Mouse (Mus musculus): Measurements from ENCODE around the gene Paxx. TPM values are rescaled to one million over a fixed set of nuclear protein-coding genes. Genes with fewer than 3 reads are reported as not detected.

Paxx gene
- total and polyA plus RNA-seq, 3 experiments = 17.7 to 36.8 (median 20.6) TPM

- DNase-seq = no peak
- intact Hi-C loops (cut with DNase I) = no loop called here
- Histone ChIP-seq H3K79me2 (replicated peaks; ENCODE audit: control insufficient read depth, insufficient read depth, low read length) (no peaks in the 10 kb centered on the region), H3K27ac (no peak overlapping the region), H3K27me3 (ENCODE audit: control insufficient read depth, insufficient read depth, low read length) (no peaks in the 10 kb centered on the region), H3K9ac (ENCODE audit: low read depth, low read length) (no peak overlapping the region), H3K4me1 (ENCODE audit: control insufficient read depth, insufficient read depth, low read length) (no peaks in the 10 kb centered on the region), H3K4me3 (no peak overlapping the region), H3K36me3 (ENCODE audit: control insufficient read depth, insufficient read depth, low read length) (no peaks in the 10 kb centered on the region)
- WGBS = 70% methylated on average over 11 of the region's 11 CpGs
- no peak for TF ChIP-seq CTCF (IDR thresholded peaks at IDR 0.05)
- no peak for TF ChIP-seq POLR2A (IDR thresholded peaks at IDR 0.05; ENCODE audit: insufficient read depth, low read depth, low read length)
- no peak for TF ChIP-seq EP300 (IDR thresholded peaks at IDR 0.05; ENCODE audit: insufficient read depth, low read depth, low read length)
Observed at GRCm38 (mm10) chr2:25484901-25485647, 24.2 kb upstream of the Paxx start.

- intact Hi-C loops (cut with DNase I) = loop anchor here (1.0 to 2.0 kb wide), 2 partner anchors 54 to 107 kb away; partner anchors contain the start of gene Abca2
- Histone ChIP-seq H3K27me3 (ENCODE audit: control insufficient read depth, insufficient read depth, low read length) (no peaks in the 10 kb centered on the region), H3K9ac (ENCODE audit: low read depth, low read length) (no peak overlapping the region), H3K4me1 (ENCODE audit: control insufficient read depth, insufficient read depth, low read length) (peaks cover 4% of the 10 kb centered on the region; the same call in 1 of the 2 replicates), H3K36me3 (ENCODE audit: control insufficient read depth, insufficient read depth, low read length) (no peaks in the 10 kb centered on the region), H3K27ac (no peak overlapping the region), H3K4me3 (no peak overlapping the region), H3K79me2 (replicated peaks; ENCODE audit: control insufficient read depth, insufficient read depth, low read length) (no peaks in the 10 kb centered on the region)
- DNase-seq = no peak
- no peak for TF ChIP-seq EP300 (IDR thresholded peaks at IDR 0.05; ENCODE audit: insufficient read depth, low read depth, low read length)
- peak; percentile 72 for TF ChIP-seq CTCF (IDR thresholded peaks at IDR 0.05)
- no peak for TF ChIP-seq POLR2A (IDR thresholded peaks at IDR 0.05; ENCODE audit: insufficient read depth, low read depth, low read length)
- WGBS = 21% methylated on average over 7 of the region's 7 CpGs
Observed at GRCm38 (mm10) chr2:25482969-25483368, 22.1 kb upstream of the Paxx start.

- DNase-seq = no peak
- TF ChIP-seq CTCF (IDR thresholded peaks at IDR 0.05) (no peak), EP300 (IDR thresholded peaks at IDR 0.05; ENCODE audit: insufficient read depth, low read depth, low read length) (no peak), POLR2A (IDR thresholded peaks at IDR 0.05; ENCODE audit: insufficient read depth, low read depth, low read length) (no peak)
- H3K27ac ChIP-seq = no peak overlapping the region
- intact Hi-C loops (cut with DNase I) = no loop called here
- no peak overlapping the region for H3K9ac ChIP-seq (ENCODE audit: low read depth, low read length)
- WGBS = 82% methylated on average over 1 of the region's 1 CpGs
- no peaks in the 10 kb centered on the region for H3K36me3 ChIP-seq (ENCODE audit: control insufficient read depth, insufficient read depth, low read length)
- H3K79me2 ChIP-seq (replicated peaks; ENCODE audit: control insufficient read depth, insufficient read depth, low read length) = no peaks in the 10 kb centered on the region
- peaks cover 5% of the 10 kb centered on the region; the same call in 1 of the 2 replicates for H3K4me1 ChIP-seq (ENCODE audit: control insufficient read depth, insufficient read depth, low read length)
- no peaks in the 10 kb centered on the region for H3K27me3 ChIP-seq (ENCODE audit: control insufficient read depth, insufficient read depth, low read length)
- no peak overlapping the region for H3K4me3 ChIP-seq
Observed at GRCm38 (mm10) chr2:25480541-25480940, 19.6 kb upstream of the Paxx start.

- intact Hi-C loops (cut with DNase I) = no loop called here
- DNase-seq = no peak
- Histone ChIP-seq H3K4me3 (no peak overlapping the region), H3K79me2 (replicated peaks; ENCODE audit: control insufficient read depth, insufficient read depth, low read length) (no peaks in the 10 kb centered on the region), H3K4me1 (ENCODE audit: control insufficient read depth, insufficient read depth, low read length) (peaks cover 5% of the 10 kb centered on the region; the same call in 1 of the 2 replicates), H3K27ac (no peak overlapping the region), H3K9ac (ENCODE audit: low read depth, low read length) (no peak overlapping the region), H3K27me3 (ENCODE audit: control insufficient read depth, insufficient read depth, low read length) (no peaks in the 10 kb centered on the region), H3K36me3 (ENCODE audit: control insufficient read depth, insufficient read depth, low read length) (no peaks in the 10 kb centered on the region)
- no peak for TF ChIP-seq EP300 (IDR thresholded peaks at IDR 0.05; ENCODE audit: insufficient read depth, low read depth, low read length)
- no peak for TF ChIP-seq CTCF (IDR thresholded peaks at IDR 0.05)
- 68% methylated on average over 10 of the region's 10 CpGs for WGBS
Observed at GRCm38 (mm10) chr2:25479551-25480311, 18.8 kb upstream of the Paxx start.

- intact Hi-C loops (cut with DNase I) = no loop called here
- peak; percentile 85 for TF ChIP-seq EP300 (IDR thresholded peaks at IDR 0.05; ENCODE audit: insufficient read depth, low read depth, low read length)
- no peak for TF ChIP-seq POLR2A (IDR thresholded peaks at IDR 0.05; ENCODE audit: insufficient read depth, low read depth, low read length)
- TF ChIP-seq CTCF (IDR thresholded peaks at IDR 0.05) = peak; percentile 19; the same call in 1 of the 2 replicates
- Histone ChIP-seq H3K4me3 (no peak overlapping the region), H3K79me2 (replicated peaks; ENCODE audit: control insufficient read depth, insufficient read depth, low read length) (no peaks in the 10 kb centered on the region), H3K36me3 (ENCODE audit: control insufficient read depth, insufficient read depth, low read length) (no peaks in the 10 kb centered on the region), H3K4me1 (ENCODE audit: control insufficient read depth, insufficient read depth, low read length) (peaks cover 5% of the 10 kb centered on the region; the same call in 1 of the 2 replicates), H3K27ac (peak overlapping the region; percentile 43), H3K27me3 (ENCODE audit: control insufficient read depth, insufficient read depth, low read length) (no peaks in the 10 kb centered on the region), H3K9ac (ENCODE audit: low read depth, low read length) (no peak overlapping the region)
- DNase-seq = peak; percentile 60 to 68
- 76% methylated on average over 3 of the region's 3 CpGs for WGBS
Observed at GRCm38 (mm10) chr2:25477967-25478675, 17.2 kb upstream of the Paxx start.

Measured in heart, adult 2 months (tissue).